Mouse (Mus musculus) left cerebral cortex, postnatal 4 days (tissue): ENCODE results near the gene Rela. TPM values are rescaled to one million over a fixed set of nuclear protein-coding genes. Genes with fewer than 3 reads are reported as not detected.
"Not testable (repeated sequence)": the region's sequence is repeated elsewhere in the genome, so short reads cannot be mapped to it uniquely, and the experiment has no call there.

Experiments
- DNase-seq: peaks from one replicate; pipeline ENCODE4 v3.0.0-alpha.2; 2022
- intact Hi-C: fragments of 180-260 bp; cut with DNase I; formaldehyde crosslinking; loops from one replicate; pipeline ENCODE4 v1.15.1; 2025
- total RNA-seq, 2 experiments: library from RNA; stranded (reverse); gene quantifications; 2 replicates each; pipeline ENCODE4 v1.2.3; 2021

Gene Rela
- total RNA-seq, 2 experiments from 2014 or later, result 29.6 to 34.8 TPM

DNA sequence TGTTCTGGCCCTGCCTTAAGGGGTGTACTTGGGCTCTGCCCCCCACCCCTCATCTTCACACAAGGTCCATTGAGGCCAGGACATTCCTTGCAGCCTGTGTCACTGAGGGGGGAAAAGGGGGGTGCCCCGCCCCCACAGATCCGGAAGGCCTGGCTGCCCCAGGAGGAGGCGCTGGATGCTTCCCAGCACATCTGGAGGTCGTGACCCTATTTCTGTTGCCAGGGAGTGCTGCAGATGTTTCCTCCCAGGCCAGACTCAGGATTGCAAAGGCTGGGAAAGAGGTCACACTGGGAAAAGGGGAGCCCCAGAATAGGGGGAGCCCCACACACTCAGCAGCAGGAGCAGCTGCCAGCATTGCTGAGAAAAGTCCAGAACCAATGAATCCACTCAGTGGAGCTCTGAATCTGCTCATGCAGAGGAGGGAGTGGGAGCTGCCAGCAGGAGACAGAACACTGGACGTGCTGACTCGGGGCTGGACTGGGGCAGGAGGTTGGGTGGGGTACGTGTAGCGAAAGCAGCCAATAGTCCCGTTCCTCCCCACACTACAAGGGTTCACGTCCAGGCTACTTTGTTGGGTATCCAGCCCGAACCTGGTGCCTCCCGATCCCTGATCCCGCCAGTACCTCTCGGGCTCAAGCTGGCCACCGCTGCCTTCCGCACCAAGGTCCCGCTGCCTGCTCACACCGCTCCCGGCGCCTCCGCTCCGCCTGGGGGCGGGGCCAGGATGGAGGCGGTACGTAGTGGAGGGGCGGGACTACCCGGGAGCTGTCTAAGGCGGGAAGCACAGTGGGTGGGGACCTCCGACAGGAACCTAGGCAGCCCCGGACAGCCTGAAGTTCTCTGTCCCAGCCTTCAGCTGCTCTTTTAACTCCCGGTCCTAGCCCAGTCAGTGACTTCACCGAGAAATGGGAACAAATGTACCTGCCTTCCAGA is 26.0 kb downstream of the Rela start, which contains the start of gene Sipa1:
Sipa1 (minus strand) TSS at position 727 of the 933 bp plus-strand sequence.
- intact Hi-C loops, result no loop called here
- peak; percentile 80 for DNase-seq

DNA sequence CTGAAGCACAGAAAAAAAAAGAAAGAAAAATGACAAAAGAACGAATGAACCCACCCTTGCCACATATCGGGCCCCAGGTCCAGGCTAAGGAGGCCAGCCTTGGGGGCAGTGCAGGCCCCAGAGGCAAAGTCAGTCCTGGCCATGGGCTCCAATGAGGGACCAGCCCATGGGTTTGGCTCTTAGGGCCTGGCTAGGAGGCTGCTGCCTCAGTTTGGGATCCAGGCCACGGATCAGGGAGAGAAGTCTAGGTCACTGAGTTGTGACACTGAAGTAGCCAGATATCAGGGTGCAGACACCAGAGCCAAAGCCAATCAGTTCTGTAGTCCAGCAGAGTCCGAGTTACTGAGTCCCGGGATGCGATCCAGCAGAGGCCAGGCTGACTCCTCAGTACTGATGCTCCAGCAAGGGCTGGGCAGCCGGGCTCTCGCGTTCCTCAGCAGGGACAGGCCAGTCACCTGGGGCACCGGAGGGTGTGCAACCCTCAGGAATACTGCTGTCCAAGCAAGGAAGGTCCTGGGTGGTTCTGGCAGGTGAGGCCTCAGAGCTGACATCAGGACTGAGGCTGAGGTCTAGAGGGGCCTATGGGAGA is 27.5 kb downstream of the Rela start:
- DNase-seq, result no peak
- intact Hi-C loops, result no loop called here

GRCm38 (mm10) chr19:5665465-5665864 is 28.2 kb downstream of the Rela start:
- no peak for DNase-seq
- intact Hi-C loops, result no loop called here

GRCm38 (mm10) chr19:5666386-5666785 is 29.1 kb downstream of the Rela start:
- DNase-seq, result no peak
- intact Hi-C loops, result no loop called here

DNA sequence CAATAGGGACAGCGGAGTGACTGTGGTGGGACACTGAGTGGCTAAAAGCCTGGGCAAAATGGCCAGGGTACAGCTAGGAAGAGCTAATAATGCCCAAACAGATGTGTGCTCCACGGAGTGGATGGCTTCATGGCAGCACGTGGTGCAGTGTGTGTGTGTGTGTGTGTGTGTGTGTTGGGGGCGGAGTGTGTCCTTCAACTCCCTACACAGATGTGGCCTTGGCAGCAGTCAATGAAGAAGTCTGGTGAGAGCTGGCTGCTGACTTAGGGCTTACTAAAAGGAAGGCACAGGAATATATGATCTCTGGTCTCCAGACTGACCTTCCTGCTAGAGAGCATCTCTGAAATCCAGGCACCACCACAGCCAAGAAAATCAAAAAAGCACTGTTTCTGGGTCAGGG is 31.1 kb downstream of the Rela start:
- intact Hi-C loops, result no loop called here
- DNase-seq, result no peak

- no peak for DNase-seq
- intact Hi-C loops, result no loop called here
Measured at GRCm38 (mm10) chr19:5680432-5680831, 43.1 kb downstream of the Rela start.

GRCm38 (mm10) chr19:5684236-5684635 is 47.0 kb downstream of the Rela start:
- no peak for DNase-seq

GRCm38 (mm10) chr19:5684985-5685384 is 47.7 kb downstream of the Rela start:
- intact Hi-C loops, result no loop called here

More at GRCm38 (mm10) chr19:5684236-5684635, 47.0 kb downstream of the Rela start:
- intact Hi-C loops, result no loop called here

DNA sequence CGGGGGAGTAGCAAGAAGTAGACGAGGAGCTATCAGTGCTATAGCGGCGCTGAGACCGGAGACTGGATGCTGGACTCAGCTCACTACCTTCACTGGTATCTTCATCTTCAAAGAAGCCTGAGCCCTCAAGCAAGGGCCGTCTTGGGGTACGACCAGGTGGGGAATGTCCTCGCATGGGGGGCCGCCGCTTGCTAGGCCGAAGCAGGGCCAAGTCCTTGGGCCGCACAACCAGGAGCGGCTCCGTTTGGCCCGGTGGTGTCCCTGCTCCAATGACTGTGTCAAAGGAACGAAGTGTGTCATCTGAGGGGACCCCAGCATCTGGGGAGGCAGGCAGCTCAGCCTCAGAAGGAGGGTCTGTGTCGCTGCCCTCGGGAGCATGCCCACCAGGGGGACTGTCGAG is 48.1 kb downstream of the Rela start:
- intact Hi-C loops, result no loop called here
- no peak for DNase-seq

More at GRCm38 (mm10) chr19:5684985-5685384, 47.7 kb downstream of the Rela start:
- DNase-seq, result no peak

DNA sequence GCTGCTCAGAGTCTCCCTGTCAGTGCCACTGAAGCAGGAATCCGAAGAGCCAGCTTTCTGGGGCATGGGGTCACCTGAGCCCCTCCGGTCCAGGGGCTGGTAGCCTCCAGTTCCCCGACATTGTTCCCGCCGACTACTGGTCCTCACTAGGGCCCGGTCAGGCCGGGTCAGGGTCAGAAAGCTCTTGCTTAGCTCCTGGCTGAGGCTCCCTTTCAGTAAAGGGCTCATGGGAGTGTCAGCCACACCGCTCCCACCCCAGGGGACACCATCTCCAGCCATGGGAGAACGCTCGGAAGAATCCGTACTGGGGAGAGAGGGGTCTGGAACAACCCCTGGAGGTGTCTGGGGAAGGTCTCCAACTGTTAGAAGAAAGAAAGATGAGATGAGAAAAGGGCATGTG is 48.6 kb downstream of the Rela start:
- intact Hi-C loops, result no loop called here
- no peak for DNase-seq

DNA sequence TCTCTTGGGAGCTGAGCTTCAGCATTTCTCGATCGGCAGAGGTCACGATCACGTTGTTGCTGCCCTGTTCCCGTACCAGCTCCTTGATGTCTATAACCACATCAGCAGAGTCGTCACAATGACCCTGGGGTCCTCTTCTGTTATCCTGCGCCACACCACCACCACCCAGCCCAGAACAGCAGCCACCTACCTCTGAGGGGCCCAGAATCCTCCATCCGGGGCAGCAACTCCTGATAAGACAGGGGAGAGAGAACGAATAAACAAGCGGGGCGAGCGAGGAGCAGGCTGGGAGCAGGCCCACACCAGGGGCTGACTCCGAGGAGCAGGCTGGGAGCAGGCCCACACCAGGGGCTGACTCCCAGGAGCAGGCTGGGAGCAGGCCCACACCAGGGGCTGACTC is 49.2 kb downstream of the Rela start:
- intact Hi-C loops, result no loop called here
- DNase-seq, result no peak

DNA sequence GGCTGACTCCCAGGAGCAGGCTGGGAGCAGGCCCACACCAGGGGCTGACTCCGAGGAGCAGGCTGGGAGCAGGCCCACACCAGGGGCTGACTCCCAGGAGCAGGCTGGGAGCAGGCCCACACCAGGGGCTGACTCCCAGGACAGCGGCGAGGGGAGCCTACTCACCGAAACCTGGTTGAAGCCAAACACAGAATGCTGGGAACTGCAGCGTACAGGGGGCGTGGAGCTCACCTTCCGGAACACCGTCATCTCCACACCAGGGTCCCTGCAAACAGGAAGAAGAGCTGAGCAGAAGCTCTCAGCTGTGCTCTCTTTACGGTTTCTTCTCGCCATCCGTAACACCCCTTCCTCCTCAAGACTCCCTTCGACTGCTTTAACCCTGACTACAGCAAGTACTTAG is 49.7 kb downstream of the Rela start:
- intact Hi-C loops, DNase-seq: not testable (repeated sequence)

- DNase-seq, result no peak
- intact Hi-C loops, result no loop called here
Measured at GRCm38 (mm10) chr19:5687738-5688137, 50.5 kb downstream of the Rela start.

GRCm38 (mm10) chr19:5688200-5689087 is 51.2 kb downstream of the Rela start, which contains the start of the genes Map3k11 and Pcnx3:
Gene Map3k11 (plus strand): TSS chr19:5688742.
Gene Pcnx3 (minus strand): TSS chr19:5688908.
- peak; percentile 97 for DNase-seq
- intact Hi-C loops, result no loop called here

DNA sequence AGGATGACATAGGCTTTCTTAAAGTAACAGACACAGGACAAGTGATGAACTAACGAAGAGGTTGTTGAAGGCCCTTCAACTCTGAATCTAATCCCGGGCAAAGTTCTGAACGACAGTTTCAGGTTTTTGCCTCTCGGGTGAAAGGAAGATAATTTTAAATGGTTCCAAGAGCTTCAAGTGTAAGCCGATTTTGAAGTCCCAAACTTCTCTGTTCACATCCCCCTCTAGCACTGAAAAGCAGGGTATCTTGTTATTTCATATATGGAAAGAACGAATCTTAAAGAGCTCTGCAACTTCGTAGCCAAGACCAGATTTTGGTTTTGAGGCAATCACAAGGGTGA is 51.8 kb downstream of the Rela start:
- DNase-seq, result no peak
- intact Hi-C loops, result no loop called here

GRCm38 (mm10) chr19:5689565-5690342 is 52.5 kb downstream of the Rela start:
- intact Hi-C loops, result no loop called here
- DNase-seq, result peak; percentile 62

- DNase-seq, result peak; percentile 53
- intact Hi-C loops, result no loop called here
Measured at GRCm38 (mm10) chr19:5690343-5690735, 53.1 kb downstream of the Rela start.

DNA sequence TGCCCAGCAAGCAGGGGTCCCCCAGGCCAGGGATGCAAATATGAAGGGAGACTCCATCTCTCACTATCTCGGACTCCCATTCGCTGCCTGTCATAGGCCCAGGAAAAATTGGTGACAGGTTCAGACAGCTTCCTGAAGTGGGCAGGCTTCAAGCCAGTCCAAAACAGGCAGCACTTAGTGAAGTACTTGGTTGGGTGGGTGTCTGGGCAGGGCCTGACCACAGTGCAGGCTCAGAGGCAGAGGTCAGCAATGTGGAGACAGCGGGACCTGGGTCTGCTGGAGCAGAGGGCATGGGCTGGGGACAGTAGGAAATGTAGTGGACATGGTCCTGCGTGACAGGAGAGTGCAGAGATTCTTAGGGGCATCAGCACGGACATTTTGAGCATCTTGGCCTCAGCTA is 54.3 kb downstream of the Rela start:
- intact Hi-C loops, result no loop called here
- DNase-seq, result no peak

GRCm38 (mm10) chr19:5692086-5692912 is 55.0 kb downstream of the Rela start:
- intact Hi-C loops, result no loop called here
- DNase-seq, result no peak
